Comparison of ENCODE assay signal across 13 mouse cellular contexts in the genomic region with DNA sequence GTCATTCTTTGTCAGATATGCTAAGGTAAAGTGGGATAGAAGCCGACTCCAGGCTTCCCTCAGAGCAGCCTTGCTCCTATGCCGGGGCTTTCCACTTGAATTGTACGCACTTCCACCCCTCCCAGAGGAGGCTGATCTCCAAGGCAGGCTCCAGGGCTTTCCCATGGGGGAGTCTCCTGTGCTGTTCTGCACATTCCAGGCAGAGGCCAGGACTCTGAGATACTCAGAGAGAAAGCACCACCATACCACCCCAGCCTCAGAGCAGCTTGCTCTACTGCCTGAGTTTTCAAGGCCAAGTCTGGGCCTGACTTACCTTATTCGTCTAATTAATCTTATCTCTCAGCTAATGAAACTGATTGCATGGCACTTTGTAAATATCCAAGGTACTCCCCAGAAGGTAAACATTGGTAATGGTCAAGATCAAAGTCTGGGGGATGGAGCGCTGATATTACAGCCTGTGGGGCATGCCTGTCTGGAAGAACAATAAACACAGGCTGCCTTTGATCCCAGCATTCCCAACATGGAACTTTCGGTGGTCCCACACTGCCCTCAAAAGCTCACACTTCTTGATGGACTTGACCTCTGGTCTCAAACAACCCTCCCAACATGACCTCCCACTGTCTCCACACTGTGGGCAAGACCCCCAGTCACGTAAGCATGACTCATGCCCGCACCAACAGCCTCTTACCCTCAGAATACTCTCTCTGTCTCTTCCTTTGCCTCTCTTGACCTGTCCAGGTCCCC.
DNase-seq lines count a peak whose midpoint lies in the region; ATAC-seq and TF ChIP-seq lines count a peak whose summit lies in the region.
"Had no signal": no experiment of that assay in that cellular context is flagged by ENCODE, and none has a peak within 500 bp of the region (broad histone marks: within the 10 kb centered on the region; RNA-seq: fewer than 3 reads in every experiment).

No protein-coding gene starts in this region.

- no peaks in the 10 kb centered on the region for H3K36me3 ChIP-seq in hindbrain, embryonic 11.5 days (ENCODE audit: control insufficient read depth, insufficient read depth, low read length)
- no peaks in the 10 kb centered on the region for H3K36me3 ChIP-seq in hindbrain, embryonic 14.5 days (replicated peaks; ENCODE audit: control insufficient read depth, insufficient read depth)
- H3K36me3 ChIP-seq in neural tube, embryonic 11.5 days (ENCODE audit: control insufficient read depth, insufficient read depth, low read length): no peaks in the 10 kb centered on the region
- H3K36me3 ChIP-seq in neural tube, embryonic 15.5 days: no peaks in the 10 kb centered on the region
- H3K36me3 ChIP-seq: forebrain, embryonic 12.5 days; limb, embryonic 12.5 days had no signal

- DNase-seq in embryo, embryonic 10 days (ENCODE audit: low spot score): peak; percentile 42
- no peak for DNase-seq in embryo, embryonic 9.5 days (ENCODE audit: extremely low spot score)
- peak; percentile 9 for DNase-seq in hindbrain, embryonic 11.5 days (ENCODE audit: low spot score)
- no peak for DNase-seq in hindbrain, embryonic 14.5 days (ENCODE audit: low spot score)
- no peak for DNase-seq in neural tube, embryonic 11.5 days (ENCODE audit: low spot score)
- DNase-seq in cerebellum, adult 11-12 months: no peak
- no peak for DNase-seq in layer of hippocampus, adult 2 months (ENCODE audit: low spot score in 2 of 2)
- DNase-seq: adrenal gland, postnatal 36 days; kidney, adult 11 months; lung, postnatal 14 days had no signal

- H3K4me2 ChIP-seq in hindbrain, embryonic 11.5 days (replicated peaks; ENCODE audit: low read depth, low read length): no peak overlapping the region
- H3K4me2 ChIP-seq in hindbrain, embryonic 14.5 days (replicated peaks): no peak overlapping the region
- no peak overlapping the region for H3K4me2 ChIP-seq in neural tube, embryonic 11.5 days (ENCODE audit: low read depth)
- H3K4me2 ChIP-seq in neural tube, embryonic 15.5 days: no peak overlapping the region
- H3K4me2 ChIP-seq: forebrain, embryonic 12.5 days; limb, embryonic 12.5 days had no signal

- no peaks in the 10 kb centered on the region for H3K27me3 ChIP-seq in hindbrain, embryonic 11.5 days (ENCODE audit: control insufficient read depth, insufficient read depth, low read length)
- H3K27me3 ChIP-seq in hindbrain, embryonic 14.5 days (ENCODE audit: control insufficient read depth, insufficient read depth, low read length): no peaks in the 10 kb centered on the region
- no peaks in the 10 kb centered on the region for H3K27me3 ChIP-seq in neural tube, embryonic 11.5 days (ENCODE audit: control insufficient read depth, insufficient read depth, low read length)
- H3K27me3 ChIP-seq in neural tube, embryonic 15.5 days (replicated peaks): no peaks in the 10 kb centered on the region
- H3K27me3 ChIP-seq: forebrain, embryonic 12.5 days; limb, embryonic 12.5 days had no signal

- H3K9me3 ChIP-seq in hindbrain, embryonic 11.5 days (ENCODE audit: control insufficient read depth, low read length): no peaks in the 10 kb centered on the region
- no peaks in the 10 kb centered on the region for H3K9me3 ChIP-seq in hindbrain, embryonic 14.5 days (ENCODE audit: control insufficient read depth, low read length)
- no peaks in the 10 kb centered on the region for H3K9me3 ChIP-seq in neural tube, embryonic 11.5 days (ENCODE audit: control insufficient read depth, low read length)
- H3K9me3 ChIP-seq in neural tube, embryonic 15.5 days (replicated peaks): no peaks in the 10 kb centered on the region
- H3K9me3 ChIP-seq: forebrain, embryonic 12.5 days; limb, embryonic 12.5 days had no signal

- TF ChIP-seq CTCF in layer of hippocampus, adult 2 months (conservative IDR thresholded peaks at IDR 0.05): no peak

- no peak overlapping the region for H3K9ac ChIP-seq in hindbrain, embryonic 11.5 days (ENCODE audit: low read depth, low read length)
- H3K9ac ChIP-seq in hindbrain, embryonic 14.5 days: no peak overlapping the region
- H3K9ac ChIP-seq in neural tube, embryonic 11.5 days (ENCODE audit: low read length): no peak overlapping the region
- no peak overlapping the region for H3K9ac ChIP-seq in neural tube, embryonic 15.5 days (replicated peaks)
- H3K9ac ChIP-seq: forebrain, embryonic 12.5 days; limb, embryonic 12.5 days had no signal

- no peaks in the 10 kb centered on the region; the same call in 1 of the 2 replicates for H3K4me1 ChIP-seq in hindbrain, embryonic 11.5 days (replicated peaks; ENCODE audit: control insufficient read depth, insufficient read depth, low read length)
- 0 out of 2 replicates have a peak, but pooled peaks cover 3% of the 10 kb centered on the region for H3K4me1 ChIP-seq in hindbrain, embryonic 14.5 days (replicated peaks; ENCODE audit: control insufficient read depth, insufficient read depth, low read length)
- no peaks in the 10 kb centered on the region for H3K4me1 ChIP-seq in neural tube, embryonic 11.5 days (ENCODE audit: control insufficient read depth, insufficient read depth, low read length)
- H3K4me1 ChIP-seq in neural tube, embryonic 15.5 days: no peaks in the 10 kb centered on the region

- 48% methylated on average over 8 of the region's 8 CpGs for WGBS in hindbrain, embryonic 11.5 days
- WGBS in hindbrain, embryonic 14.5 days: 54% methylated on average over 8 of the region's 8 CpGs
- WGBS in neural tube, embryonic 11.5 days: 41% methylated on average over 8 of the region's 8 CpGs
- WGBS in neural tube, embryonic 15.5 days: 59% methylated on average over 8 of the region's 8 CpGs

- H3K4me3 ChIP-seq in hindbrain, embryonic 11.5 days (ENCODE audit: low read depth, low read length): no peak overlapping the region
- no peak overlapping the region for H3K4me3 ChIP-seq in hindbrain, embryonic 14.5 days (replicated peaks; ENCODE audit: low read length)
- no peak overlapping the region for H3K4me3 ChIP-seq in neural tube, embryonic 11.5 days (ENCODE audit: low read depth, low read length)
- no peak overlapping the region for H3K4me3 ChIP-seq in neural tube, embryonic 15.5 days (replicated peaks)
- H3K4me3 ChIP-seq in layer of hippocampus, adult 2 months: no peak overlapping the region
- H3K4me3 ChIP-seq: forebrain, embryonic 12.5 days; limb, embryonic 12.5 days had no signal

- peak overlapping the region; percentile 43; the same call in 1 of the 2 replicates for H3K27ac ChIP-seq in hindbrain, embryonic 11.5 days (ENCODE audit: low read depth, low read length)
- no peak overlapping the region; the same call in 1 of the 2 replicates for H3K27ac ChIP-seq in hindbrain, embryonic 14.5 days
- H3K27ac ChIP-seq in neural tube, embryonic 11.5 days (ENCODE audit: low read depth, low read length): 0 out of 2 replicates have a peak overlapping the region, but pooled peaks have one; percentile 11
- no peak overlapping the region for H3K27ac ChIP-seq in neural tube, embryonic 15.5 days (replicated peaks)
- H3K27ac ChIP-seq in layer of hippocampus, adult 2 months: no peak overlapping the region
- H3K27ac ChIP-seq: forebrain, embryonic 12.5 days; limb, embryonic 12.5 days had no signal

- ATAC-seq in hindbrain, embryonic 11.5 days (ENCODE audit: low FRiP score): 0 out of 2 replicates have a peak, but pooled peaks have one; percentile 27
- no peak for ATAC-seq in hindbrain, embryonic 14.5 days (ENCODE audit: low FRiP score)
- no peak for ATAC-seq in neural tube, embryonic 11.5 days (ENCODE audit: insufficient read depth, low FRiP score, low TSS enrichment)
- no peak for ATAC-seq in neural tube, embryonic 15.5 days (ENCODE audit: low FRiP score)

Comparison
In these comparisons a context has a peak if more than half of its experiments do, and no peak if none do; other contexts are left out.
1. DNase-seq: peak in embryo, embryonic 10 days (single experiment) and hindbrain, embryonic 11.5 days (single experiment); none in embryo, embryonic 9.5 days (single experiment), hindbrain, embryonic 14.5 days (single experiment), neural tube, embryonic 11.5 days (single experiment), cerebellum, adult 11-12 months (single experiment) and layer of hippocampus, adult 2 months (0 of 2).
2. H3K27ac ChIP-seq: peak in hindbrain, embryonic 11.5 days (single experiment) and neural tube, embryonic 11.5 days (single experiment); none in hindbrain, embryonic 14.5 days (single experiment), neural tube, embryonic 15.5 days (single experiment) and layer of hippocampus, adult 2 months (single experiment).